Mouse (Mus musculus): ENCODE measurements around the gene Zdhhc1.

Gene Zdhhc1

DNA sequence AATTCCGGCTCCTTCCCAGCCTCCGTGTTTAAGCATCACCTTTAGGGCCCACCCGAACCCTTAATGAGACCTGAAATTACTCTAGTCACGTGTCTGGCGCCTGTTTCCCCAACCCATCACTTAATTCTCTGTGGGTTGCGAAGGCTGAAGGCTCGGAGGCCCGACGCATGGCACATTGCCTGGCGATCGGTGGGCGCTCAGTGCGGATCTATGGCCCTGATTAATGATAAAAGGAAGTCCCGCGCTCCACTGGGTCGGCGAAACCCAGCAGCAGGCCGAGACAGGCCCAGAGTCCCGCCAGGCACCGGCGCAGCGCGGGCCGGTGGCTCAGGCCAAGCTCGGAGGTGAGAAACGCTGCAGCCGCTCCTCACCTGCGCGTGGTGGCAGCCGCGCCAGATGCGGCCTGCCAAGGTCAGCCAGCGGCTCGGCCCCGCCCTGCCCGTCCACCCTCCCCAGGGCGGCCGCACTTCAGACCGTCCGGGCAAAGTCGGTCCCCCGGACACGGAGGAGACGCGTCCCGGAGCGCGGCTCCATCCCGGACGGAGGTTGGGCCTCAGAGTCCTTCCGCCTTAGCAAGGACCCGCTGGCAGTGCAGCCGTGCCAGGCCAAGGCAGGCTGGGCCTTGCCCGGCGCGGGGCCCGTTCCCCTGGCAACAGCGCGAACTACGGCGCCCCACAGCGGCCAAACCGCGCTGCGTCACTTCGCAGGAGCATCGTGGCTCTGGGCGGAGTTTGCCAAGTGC, at the start of gene Zdhhc1:
TSS of gene Zdhhc1 (minus strand) at position 464 of the 742 bp plus-strand sequence.
- peak; percentile 46 for DNase-seq (ENCODE audit: low read depth, low spot score)

DNA sequence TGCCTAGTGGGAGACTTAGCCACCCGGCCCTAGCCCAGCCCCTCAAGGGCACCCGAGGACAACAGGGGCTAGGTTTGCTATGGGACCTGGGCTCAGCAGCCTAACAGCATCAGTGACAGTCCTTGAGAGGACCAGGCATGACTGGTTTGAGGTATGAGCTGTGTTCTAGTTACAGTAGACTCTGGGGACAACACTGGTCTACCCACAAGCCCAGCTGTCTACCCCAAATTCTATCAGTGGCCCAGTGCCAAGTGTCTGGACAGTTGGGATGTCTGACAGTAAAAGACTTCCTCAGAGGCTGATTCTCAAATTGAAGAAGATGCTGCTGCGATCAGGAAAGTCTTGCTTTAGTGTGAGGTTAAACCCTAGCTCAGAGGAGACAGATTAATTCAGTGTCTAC, 48.5 kb upstream of the Zdhhc1 start:
- no peak for DNase-seq (ENCODE audit: low read depth, low spot score)

DNA sequence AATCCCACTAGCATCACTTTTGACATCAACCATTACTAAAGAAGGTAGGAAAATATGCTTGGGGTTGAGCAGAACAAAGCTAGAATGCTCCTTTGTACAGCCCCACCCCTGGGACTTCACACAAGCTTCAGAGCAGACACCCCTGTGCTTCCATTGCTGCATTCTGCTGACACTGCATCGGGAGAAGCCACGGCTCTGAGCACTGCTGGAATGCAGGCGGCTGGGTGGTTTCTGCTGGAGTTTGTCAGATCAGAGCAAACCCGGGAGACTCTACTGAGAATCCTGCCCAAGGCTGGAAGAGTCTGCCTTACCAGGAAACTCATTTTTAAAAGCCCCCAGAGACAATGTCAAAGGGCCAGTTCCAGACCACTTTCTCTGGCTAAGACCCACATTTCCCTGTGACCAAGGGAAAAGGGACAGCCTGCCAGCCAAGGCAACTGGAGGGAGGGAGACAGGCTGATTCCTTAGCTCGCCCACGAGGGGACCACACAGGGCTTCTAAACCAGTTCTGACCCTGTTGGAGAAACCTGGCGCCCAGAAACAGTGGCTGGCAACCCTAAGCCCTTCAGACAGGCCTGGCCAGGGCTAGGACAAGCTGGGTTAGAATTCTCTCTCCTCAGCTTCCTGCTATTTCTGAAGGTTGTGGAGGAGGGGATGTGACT, 48.0 kb upstream of the Zdhhc1 start:
- no peak for DNase-seq (ENCODE audit: low read depth, low spot score)

DNA sequence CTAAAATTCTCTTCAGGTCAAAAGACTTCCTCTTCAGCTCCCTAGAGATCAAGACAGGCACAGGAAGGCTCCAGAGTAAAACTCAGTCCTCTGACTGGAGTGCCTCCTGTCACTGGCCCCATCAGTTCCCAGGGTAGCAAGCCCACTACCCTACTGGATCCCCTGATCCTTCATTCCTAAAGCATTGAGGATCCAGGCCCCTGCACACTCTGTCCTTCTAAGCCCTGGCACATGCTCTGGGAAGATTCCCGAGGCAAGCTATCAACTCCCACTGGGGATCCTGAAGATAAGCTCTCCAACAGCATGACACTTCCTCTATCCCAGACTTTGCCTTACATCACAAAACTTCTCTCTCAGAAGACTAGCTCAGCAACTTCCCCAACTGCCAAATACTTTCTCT, 47.0 kb upstream of the Zdhhc1 start:
- no peak for DNase-seq (ENCODE audit: low read depth, low spot score)

DNA sequence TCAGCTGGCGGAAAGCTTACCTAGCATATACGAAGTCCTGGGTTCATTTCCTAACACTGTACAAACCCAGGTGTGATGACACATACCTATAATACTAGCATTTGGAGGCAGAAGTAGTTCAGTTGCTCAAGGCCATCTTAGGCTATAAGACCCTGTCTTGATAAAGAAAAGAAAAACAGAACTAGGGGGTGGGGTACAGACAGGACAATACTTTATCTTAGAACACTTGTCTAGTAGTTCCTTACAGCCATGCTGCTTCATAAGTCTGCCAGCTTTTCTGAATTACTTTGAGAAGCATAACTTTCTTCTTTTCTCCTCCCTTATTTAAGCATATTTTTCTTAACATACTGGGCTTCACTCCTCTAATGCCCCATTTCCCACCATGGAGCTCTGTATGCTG, 46.1 kb upstream of the Zdhhc1 start:
- DNase-seq (ENCODE audit: low read depth, low spot score) = no peak

DNA sequence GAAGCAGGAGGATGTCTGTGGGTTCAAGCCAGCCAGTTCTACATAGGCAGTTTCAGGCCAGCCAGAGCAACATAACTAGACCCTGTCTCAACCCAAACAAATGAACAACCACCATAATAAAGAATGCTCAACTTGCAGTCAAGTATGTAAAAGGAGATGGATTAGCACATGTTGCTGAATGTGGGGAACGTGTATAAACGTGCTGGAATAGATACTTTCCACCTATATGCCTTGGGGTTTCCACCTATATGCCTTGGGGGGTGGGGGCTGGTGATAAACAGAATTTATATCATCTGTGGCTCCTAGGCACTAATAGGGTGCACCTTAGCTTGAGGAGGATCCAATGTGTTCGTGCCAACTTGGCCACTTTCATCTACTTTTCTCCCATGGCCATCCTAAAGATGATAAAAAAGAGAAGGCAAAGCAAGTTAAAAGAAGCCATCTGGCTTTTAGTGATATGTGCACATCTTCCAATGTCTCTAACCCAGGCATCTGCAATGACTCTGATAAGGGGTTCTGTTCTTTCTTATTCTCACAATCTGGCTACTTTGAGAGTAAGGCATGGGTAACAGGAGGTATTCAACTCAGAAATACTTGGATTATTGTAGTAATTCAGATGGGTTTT, 45.4 kb upstream of the Zdhhc1 start:
- no peak for DNase-seq (ENCODE audit: low read depth, low spot score)

DNA sequence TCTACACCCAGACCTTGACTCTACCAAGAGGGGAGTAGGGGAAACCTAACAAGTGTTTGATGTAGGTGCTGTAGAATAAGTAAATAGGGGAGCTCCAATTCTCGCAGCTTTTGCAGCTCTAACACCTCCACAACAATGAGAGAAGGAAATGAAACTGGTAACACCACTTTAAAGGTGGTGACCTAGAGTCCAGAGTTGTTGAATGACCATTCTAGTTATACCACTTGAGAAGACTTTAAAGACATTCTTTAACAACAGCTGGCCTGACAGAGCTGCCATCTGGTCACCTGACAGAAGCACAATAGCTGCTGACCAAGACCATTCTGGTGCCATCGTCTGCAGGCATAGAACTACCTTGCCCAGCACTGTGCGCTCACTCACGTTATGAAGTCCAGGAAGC, 42.2 kb upstream of the Zdhhc1 start:
- no peak for DNase-seq (ENCODE audit: low read depth, low spot score)

DNA sequence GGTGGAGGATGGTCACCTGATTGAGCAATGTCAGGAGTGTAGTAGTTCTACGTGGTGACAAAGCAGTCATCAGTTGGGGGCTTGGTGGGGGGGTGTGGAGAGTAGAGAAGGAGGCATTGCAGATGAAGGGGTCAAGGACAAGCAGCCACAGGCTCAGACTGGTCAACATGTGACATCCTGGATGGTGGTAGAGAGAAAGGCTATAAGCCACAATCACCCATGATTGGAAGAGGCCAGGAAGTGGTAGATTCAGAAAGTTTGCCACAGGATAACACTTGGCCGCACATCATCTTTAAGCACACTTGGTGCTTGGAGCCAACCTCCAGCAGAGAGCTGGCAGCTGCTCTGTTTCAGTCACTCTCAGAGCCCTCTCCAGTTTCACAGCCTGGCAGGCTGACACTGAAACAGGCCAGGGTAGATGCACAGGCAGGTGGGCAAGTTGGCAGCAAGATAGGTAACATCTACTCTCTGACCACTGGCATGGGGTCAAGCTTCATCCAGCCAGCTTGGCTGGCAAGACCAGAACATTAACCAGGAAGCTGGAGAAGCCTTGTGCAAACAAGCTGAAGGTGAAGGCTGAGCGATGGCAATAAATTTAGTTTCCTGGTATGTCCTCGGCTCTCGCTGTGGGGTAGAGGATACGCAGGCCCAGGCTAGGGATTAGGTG, 40.4 kb upstream of the Zdhhc1 start:
- DNase-seq (ENCODE audit: low read depth, low spot score) = no peak

DNA sequence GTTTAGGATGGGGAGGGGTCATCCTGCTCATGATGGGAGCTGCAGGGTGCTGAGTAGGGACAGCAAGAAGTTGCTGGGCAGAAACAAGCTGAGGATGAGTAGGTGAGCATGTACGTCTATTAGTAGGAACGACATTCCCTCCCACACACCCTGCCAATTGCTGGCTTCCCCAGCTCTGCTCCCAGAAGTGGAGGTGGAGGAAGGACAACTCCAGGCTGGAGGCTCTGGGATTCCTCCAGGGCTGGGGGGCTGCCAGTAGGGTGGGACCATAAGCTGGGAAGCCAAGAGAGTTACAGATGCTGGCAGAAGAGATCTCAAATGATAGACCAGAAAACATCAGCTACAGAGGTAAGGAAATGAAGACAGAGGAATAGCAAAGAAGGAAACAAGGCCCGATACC, 39.8 kb upstream of the Zdhhc1 start:
- DNase-seq (ENCODE audit: low read depth, low spot score) = no peak

DNA sequence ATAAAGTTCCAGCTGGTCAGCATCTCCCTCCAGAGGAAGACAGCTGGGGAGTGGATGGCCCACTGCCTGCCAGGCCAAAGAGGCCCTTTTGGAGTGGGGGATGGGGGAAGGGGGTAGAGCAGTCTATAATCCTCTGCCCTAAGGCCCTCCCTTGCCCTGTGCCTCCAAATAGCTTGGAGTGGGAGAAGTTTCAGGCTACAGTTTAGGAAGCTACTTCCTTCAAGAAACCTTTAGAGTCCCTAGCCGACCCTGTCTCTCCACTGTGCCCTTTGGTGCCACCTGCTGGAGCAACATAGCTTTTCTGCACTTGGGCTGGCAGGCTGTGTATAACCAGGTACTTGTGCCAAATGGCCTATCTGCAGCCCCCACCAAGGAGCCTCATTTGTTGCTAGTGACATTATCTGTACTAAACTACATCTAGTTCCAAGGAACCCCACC, 37.2 kb upstream of the Zdhhc1 start:
- DNase-seq (ENCODE audit: low read depth, low spot score) = no peak

DNA sequence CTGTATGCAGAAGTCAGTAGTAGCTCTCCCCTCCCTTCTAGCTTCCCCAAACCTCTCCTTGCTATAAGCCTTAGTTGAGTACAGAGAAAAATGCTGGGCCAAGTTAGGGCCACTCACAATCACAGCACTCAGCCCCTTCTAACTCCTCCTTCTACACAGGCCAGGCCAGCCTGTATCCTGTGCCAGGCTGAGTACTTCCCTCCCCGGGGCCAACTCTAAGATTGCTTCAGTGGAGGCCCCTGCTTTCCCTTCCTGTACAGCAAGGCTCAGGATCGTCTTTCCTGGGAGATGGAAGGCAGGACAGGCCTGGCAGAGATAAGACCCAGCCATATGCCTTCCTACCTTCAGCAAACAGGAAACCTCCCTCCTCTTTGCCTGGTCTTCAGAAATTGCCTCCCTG, 36.7 kb upstream of the Zdhhc1 start:
- no peak for DNase-seq (ENCODE audit: low read depth, low spot score)

DNA sequence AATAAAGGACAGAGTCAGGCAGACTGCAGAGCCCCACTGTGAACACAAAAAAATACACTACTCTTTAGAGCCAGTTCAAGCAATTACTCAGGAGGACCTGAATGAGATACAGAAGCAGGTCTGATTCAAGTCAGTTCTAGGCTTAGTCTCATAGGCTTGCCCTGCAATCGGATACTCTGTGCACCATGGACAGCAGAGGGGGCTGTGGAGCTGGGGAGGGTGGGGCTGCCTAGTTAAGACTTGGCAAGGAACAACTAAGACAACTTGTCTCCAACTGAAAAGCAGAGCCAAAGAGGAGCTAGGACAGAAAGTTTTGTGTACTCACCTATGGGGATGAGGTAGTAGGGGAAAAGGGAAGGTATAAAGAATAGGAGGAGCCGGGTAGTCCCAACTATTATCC, 35.1 kb upstream of the Zdhhc1 start:
- no peak for DNase-seq (ENCODE audit: low read depth, low spot score)

DNA sequence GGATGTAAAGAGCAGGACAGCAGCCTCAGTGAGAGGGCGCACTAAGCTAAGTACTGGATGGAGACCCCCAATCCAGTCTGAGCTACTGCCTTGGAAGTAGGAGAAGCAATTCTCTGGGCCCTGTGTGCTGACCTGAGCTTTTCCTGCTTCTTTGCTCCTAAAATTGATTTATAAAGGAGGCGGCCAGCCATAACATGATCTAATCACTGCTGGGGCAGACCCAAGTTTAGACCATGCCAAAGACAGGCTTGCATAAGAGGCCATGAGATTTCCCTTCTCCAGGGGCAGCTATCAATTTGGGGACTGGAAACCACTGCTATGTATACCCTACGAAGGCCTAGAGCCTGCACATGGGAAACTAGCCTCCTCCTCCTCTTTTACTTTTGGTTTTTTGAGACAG, 32.6 kb upstream of the Zdhhc1 start:
- no peak for DNase-seq (ENCODE audit: low read depth, low spot score)

DNA sequence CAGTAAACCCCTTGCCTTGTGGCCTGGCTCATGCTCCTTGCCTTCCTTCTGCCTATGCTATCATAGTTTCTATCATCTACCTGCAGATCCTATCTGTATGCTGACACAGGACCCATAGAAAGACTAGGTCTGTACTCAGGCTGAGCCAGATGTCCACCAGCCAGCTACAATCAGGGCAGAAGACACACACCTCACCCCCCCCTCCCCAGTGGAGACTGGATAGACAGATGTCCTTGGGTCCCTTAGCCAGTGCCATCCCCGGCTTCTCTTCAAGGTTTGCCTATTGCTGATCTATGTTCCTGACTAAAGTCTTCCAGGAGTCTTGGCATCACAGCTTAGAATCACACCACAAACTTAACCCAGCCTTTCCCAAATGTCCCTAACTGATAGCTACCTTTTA, 31.5 kb upstream of the Zdhhc1 start:
- no peak for DNase-seq (ENCODE audit: low read depth, low spot score)

DNA sequence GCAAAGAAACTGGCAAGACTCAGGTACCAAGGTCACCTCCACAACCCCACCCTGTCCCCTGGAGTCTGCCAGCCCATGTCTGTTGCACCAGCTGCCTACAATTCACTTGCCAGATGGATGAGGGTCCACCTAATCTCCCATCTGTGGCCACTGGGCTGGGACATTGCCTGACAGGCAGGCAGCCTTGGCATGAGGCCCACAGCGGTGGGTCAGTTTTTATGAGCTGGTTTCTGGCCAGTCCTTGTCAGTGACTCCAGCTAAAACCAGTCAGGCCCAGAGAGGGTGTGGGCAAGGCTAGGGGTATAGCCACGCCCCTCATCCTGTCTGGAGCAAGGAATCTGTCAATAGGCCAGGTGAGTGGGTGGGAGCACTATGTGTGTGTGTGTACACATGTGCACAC, 30.4 kb upstream of the Zdhhc1 start:
- DNase-seq (ENCODE audit: low read depth, low spot score) = no peak

DNA sequence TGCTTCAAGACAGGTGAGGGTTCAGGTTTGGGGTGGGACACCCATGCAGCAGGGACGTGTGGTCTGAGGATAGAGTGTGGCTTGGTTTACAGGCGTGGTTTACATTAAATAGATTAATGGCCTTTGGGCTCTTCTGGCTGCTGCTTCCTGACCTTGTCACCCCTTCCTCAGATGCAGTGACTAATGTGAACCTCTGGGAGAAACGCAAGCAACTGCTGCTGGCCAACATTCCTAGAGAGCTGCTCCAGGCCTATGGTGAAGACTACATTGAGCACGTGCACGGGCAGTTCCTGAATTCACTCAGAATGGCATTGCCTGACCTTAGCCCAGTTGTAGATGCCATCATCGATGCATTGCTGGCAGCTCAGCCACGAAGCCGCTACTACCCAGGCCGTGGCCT, 26.2 kb upstream of the Zdhhc1 start:
- DNase-seq (ENCODE audit: low read depth, low spot score) = no peak

DNA sequence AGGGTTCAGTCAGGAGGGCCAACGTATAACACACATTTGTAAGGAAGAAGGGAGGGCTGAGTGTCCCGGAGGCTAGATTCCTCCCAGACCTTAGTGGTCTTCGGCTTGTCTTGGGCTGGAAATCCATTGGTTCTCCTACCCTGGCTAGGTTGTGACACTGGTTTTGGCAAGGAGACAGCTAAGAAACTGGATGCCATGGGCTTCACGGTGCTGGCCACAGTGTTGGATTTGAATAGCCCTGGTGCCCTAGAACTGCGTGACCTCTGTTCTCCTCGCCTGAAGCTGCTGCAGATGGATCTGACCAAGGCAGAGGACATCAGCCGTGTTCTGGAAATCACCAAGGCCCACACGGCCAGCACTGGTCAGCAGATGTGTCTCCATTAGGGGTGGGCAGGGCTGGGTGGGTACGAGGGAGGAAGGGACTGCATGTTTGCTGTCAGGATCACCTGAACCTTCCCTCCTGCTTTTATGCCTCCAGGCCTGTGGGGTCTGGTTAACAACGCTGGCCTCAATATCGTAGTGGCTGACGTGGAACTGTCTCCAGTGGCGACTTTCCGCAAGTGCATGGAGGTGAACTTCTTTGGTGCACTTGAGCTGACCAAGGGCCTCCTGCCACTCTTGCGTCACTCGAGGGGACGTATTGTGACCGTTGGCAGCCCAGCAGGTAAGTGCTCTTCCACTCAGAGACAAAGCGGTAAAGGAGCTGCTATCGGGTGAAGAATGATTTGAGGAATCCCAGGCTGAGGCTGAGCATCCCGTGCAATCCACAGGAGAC, 25.5 kb upstream of the Zdhhc1 start:
- no peak for DNase-seq (ENCODE audit: low read depth, low spot score)

DNA sequence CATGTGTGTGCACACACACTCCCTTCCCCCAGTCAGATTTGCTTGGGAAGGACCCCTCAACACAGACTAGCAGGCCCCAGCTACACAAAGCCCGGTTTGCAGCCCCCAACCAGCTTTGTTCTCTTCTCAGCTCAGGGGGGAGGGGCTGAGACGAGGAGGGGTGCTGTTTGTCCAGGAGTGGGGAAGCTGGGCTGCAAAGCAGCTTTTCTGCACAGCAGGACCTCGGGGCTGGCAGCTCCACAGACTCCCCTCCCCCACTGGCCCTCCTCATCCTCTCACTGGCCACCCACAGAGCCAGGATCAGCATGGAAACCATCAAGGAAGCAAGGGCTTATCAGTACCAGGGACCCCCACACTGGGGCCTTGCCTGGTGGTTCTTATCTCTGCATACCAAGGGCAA, 24.4 kb upstream of the Zdhhc1 start:
- no peak for DNase-seq (ENCODE audit: low read depth, low spot score)

DNA sequence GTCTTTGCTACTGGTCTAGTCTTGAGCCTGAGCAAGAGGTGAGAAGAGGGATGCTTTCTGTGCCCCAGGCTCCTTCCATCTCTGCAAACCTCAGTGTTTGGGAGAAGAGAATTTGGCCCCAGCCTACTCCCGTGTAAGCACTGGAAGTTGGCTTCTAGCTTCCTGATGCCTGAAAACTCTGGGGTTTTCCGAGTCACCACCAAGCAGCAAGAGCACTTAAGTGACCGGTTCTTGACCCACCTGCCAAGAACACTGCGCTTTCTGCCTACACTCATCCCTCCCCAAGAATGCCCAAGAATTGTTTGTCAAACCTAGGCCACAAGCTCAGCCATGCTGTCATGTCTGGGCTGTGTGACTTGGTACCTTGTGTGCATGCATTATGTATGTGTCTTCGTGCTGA, 23.8 kb upstream of the Zdhhc1 start:
- no peak for DNase-seq (ENCODE audit: low read depth, low spot score)

DNA sequence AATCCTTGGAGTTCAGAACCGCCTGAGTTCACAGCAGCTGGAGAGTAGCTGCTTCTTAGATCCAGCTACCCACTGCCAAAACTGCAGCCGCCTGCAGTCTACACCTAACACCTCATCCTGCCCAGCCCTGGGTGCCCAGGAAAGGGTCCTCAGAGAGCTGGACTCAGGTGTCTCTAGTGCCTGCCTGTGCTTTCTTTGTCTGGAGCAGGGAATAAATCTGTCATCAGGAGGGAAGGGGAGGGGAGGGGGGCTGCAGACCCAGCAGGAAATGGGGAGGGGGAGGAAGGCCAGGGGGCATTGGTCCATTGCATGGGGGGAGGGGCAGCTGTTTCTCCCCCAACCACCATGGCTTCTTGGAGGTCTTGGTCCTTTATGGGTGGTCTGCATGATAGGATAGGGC, 22.9 kb upstream of the Zdhhc1 start:
- DNase-seq (ENCODE audit: low read depth, low spot score) = no peak

DNA sequence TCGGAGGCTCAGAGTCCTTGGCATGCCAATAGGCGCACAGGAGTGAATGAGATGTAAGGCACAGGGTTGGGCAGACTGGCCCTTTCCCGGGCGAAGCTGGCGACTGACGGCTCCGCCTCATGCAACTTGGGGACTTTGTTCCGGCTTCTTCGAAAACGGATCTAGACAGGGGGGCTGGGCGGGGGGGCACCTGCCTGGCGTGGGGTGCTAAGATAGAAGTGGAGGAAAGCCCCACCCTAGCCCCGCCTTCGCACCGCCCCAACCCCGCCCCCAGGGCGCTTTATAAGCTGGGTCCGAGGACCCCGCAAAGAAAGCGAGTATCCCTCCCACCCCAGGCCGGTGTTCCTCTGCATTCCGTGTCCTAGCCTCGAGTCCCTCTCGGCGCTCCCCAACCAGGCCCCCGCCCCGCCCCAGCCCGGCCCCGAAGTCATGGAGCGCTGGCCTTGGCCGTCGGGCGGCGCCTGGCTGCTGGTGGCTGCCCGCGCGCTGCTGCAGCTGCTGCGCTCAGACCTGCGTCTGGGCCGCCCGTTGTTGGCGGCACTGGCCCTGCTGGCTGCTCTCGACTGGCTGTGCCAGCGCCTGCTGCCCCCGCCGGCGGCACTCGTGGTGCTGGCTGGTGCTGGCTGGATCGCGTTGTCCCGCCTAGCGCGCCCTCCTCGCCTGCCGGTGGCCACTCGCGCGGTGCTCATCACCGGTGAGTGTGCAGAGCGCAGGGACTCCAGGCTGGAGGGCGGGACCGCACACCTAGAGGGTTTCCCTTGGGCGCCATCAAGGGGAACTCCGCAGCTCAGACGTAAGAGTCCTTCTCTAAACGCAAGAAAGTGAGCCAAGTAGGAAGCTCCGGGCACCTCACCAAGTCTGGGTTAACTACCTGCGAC, 22.0 kb upstream of the Zdhhc1 start, which contains the start of gene Hsd11b2:
TSS of gene Hsd11b2 (plus strand) at position 320 of the 878 bp plus-strand sequence.
- DNase-seq (ENCODE audit: low read depth, low spot score) = no peak
